Comparison of ENCODE assay signal across 25 mouse cellular contexts in genomic region chr6:71718322-71718721, GRCm38 (mm10). TPM values are rescaled to one million over a fixed set of nuclear protein-coding genes. Genes with fewer than 3 reads are reported as not detected.
A peak's percentile ranks its signal among the peaks of the same experiment; 100 is the strongest.
DNase-seq lines count a peak whose midpoint lies in the region; ATAC-seq lines count a peak whose summit lies in the region.
"Had no signal": no experiment of that assay in that cellular context is flagged by ENCODE, and none has a peak within 500 bp of the region (broad histone marks: within the 10 kb centered on the region; RNA-seq: fewer than 3 reads in every experiment).

No protein-coding gene starts in this region.

- WGBS in forebrain, embryonic 11.5 days = 88% methylated on average over 2 of the region's 2 CpGs
- 91% methylated on average over 2 of the region's 2 CpGs for WGBS in forebrain, embryonic 16.5 days
- WGBS in liver, embryonic 11.5 days = 44% methylated on average over 2 of the region's 2 CpGs

- no peak overlapping the region for H3K27ac ChIP-seq in forebrain, embryonic 11.5 days (ENCODE audit: low read depth, low read length)
- no peak overlapping the region for H3K27ac ChIP-seq in forebrain, embryonic 16.5 days (ENCODE audit: low read length)
- H3K27ac ChIP-seq in liver, embryonic 11.5 days (ENCODE audit: low read depth, low read length) = no peak overlapping the region
- H3K27ac ChIP-seq: forebrain, embryonic 12.5 days; kidney, embryonic 15.5 days; left cerebral cortex, adult 2 months; limb, embryonic 12.5 days; liver, embryonic 14.5 days; lung, embryonic 15.5 days; midbrain, embryonic 13.5 days; stomach, embryonic 15.5 days had no signal

- DNase-seq in forebrain, embryonic 11.5 days (ENCODE audit: low spot score) = peak; percentile 28
- peak; percentile 22 for DNase-seq in thymus, postnatal 25 days
- DNase-seq in thymus, adult 18-20 months = no peak
- no peak for DNase-seq in liver, embryonic 11.5 days (ENCODE audit: low spot score)
- DNase-seq in neural tube, embryonic 10.5 days (ENCODE audit: extremely low spot score, low spot score) = no peak
- no peak for DNase-seq in heart, postnatal 4 days
- DNase-seq: adrenal gland, postnatal 10 days; cerebellum, adult 8-10 months; gastrocnemius, postnatal 14 days; heart, postnatal 14 days; kidney, postnatal 25 days had no signal

- no peak for ATAC-seq in forebrain, embryonic 11.5 days (replicated peaks; ENCODE audit: low FRiP score)
- no peak for ATAC-seq in forebrain, embryonic 16.5 days
- ATAC-seq in liver, embryonic 11.5 days (replicated peaks; ENCODE audit: low FRiP score) = peak; percentile 80
- peak; percentile 69; the same call in 1 of the 2 replicates for ATAC-seq in megakaryocyte-erythroid progenitor cell, adult 5-6 weeks (replicated peaks; ENCODE audit: low FRiP score, low TSS enrichment, poor library complexity, severe bottlenecking)
- ATAC-seq: hindbrain, embryonic 16.5 days; intestine, embryonic 16.5 days; midbrain, embryonic 13.5 days had no signal

- H3K9me3 ChIP-seq in forebrain, embryonic 11.5 days (ENCODE audit: control insufficient read depth, low read length) = no peaks in the 10 kb centered on the region
- H3K9me3 ChIP-seq in forebrain, embryonic 16.5 days (ENCODE audit: control insufficient read depth, low read length) = no peaks in the 10 kb centered on the region
- H3K9me3 ChIP-seq in liver, embryonic 11.5 days (ENCODE audit: control insufficient read depth, low read length) = no peaks in the 10 kb centered on the region
- H3K9me3 ChIP-seq: forebrain, embryonic 12.5 days; kidney, embryonic 15.5 days; limb, embryonic 12.5 days; lung, embryonic 15.5 days; megakaryocyte, embryonic 14.5 days; midbrain, embryonic 13.5 days; stomach, embryonic 15.5 days had no signal

- H3K36me3 ChIP-seq in forebrain, embryonic 11.5 days (ENCODE audit: control insufficient read depth, insufficient read depth, low read length) = no peaks in the 10 kb centered on the region
- H3K36me3 ChIP-seq in forebrain, embryonic 16.5 days (ENCODE audit: control insufficient read depth, insufficient read depth) = no peaks in the 10 kb centered on the region
- no peaks in the 10 kb centered on the region for H3K36me3 ChIP-seq in liver, embryonic 11.5 days (ENCODE audit: control insufficient read depth, insufficient read depth, low read length)
- H3K36me3 ChIP-seq: forebrain, embryonic 12.5 days; kidney, embryonic 15.5 days; limb, embryonic 12.5 days; lung, embryonic 15.5 days; midbrain, embryonic 13.5 days; stomach, embryonic 15.5 days had no signal

- H3K27me3 ChIP-seq in forebrain, embryonic 11.5 days (ENCODE audit: control insufficient read depth, insufficient read depth, low read length) = no peaks in the 10 kb centered on the region
- H3K27me3 ChIP-seq in forebrain, embryonic 16.5 days (replicated peaks; ENCODE audit: control insufficient read depth, insufficient read depth, low read length) = no peaks in the 10 kb centered on the region
- H3K27me3 ChIP-seq in liver, embryonic 11.5 days (replicated peaks; ENCODE audit: control insufficient read depth, insufficient read depth, low read length) = no peaks in the 10 kb centered on the region
- H3K27me3 ChIP-seq: forebrain, embryonic 12.5 days; kidney, embryonic 15.5 days; limb, embryonic 12.5 days; lung, embryonic 15.5 days; midbrain, embryonic 13.5 days; stomach, embryonic 15.5 days had no signal

- H3K4me3 ChIP-seq in forebrain, embryonic 11.5 days (ENCODE audit: low read depth, low read length) = no peak overlapping the region
- H3K4me3 ChIP-seq in forebrain, embryonic 16.5 days (replicated peaks; ENCODE audit: low read length) = no peak overlapping the region
- no peak overlapping the region for H3K4me3 ChIP-seq in liver, embryonic 11.5 days (ENCODE audit: low read depth, low read length)
- H3K4me3 ChIP-seq: erythroblast, embryonic 14.5 days; forebrain, embryonic 12.5 days; kidney, embryonic 15.5 days; left cerebral cortex, adult 2 months; limb, embryonic 12.5 days; lung, embryonic 15.5 days; megakaryocyte, embryonic 14.5 days; midbrain, embryonic 13.5 days; stomach, embryonic 15.5 days had no signal

- H3K9ac ChIP-seq in forebrain, embryonic 11.5 days (ENCODE audit: low read length) = no peak overlapping the region
- H3K9ac ChIP-seq in forebrain, embryonic 16.5 days (replicated peaks; ENCODE audit: low read depth, low read length) = no peak overlapping the region
- no peak overlapping the region for H3K9ac ChIP-seq in liver, embryonic 11.5 days (ENCODE audit: low read depth, low read length)
- H3K9ac ChIP-seq: forebrain, embryonic 12.5 days; kidney, embryonic 15.5 days; limb, embryonic 12.5 days; liver, embryonic 14.5 days; lung, embryonic 15.5 days; midbrain, embryonic 13.5 days; stomach, embryonic 15.5 days had no signal

- H3K4me2 ChIP-seq in forebrain, embryonic 11.5 days (ENCODE audit: low read depth, low read length, severe bottlenecking) = no peak overlapping the region
- H3K4me2 ChIP-seq in forebrain, embryonic 16.5 days (ENCODE audit: low read length) = no peak overlapping the region
- peak overlapping the region; percentile 21; the same call in 1 of the 2 replicates for H3K4me2 ChIP-seq in liver, embryonic 11.5 days
- H3K4me2 ChIP-seq: forebrain, embryonic 12.5 days; kidney, embryonic 15.5 days; limb, embryonic 12.5 days; lung, embryonic 15.5 days; midbrain, embryonic 13.5 days; stomach, embryonic 15.5 days had no signal

- H3K4me1 ChIP-seq in forebrain, embryonic 11.5 days (replicated peaks; ENCODE audit: control insufficient read depth, insufficient read depth, low read length) = no peaks in the 10 kb centered on the region
- H3K4me1 ChIP-seq in forebrain, embryonic 16.5 days (replicated peaks; ENCODE audit: control insufficient read depth, insufficient read depth, low read length) = peaks cover 5% of the 10 kb centered on the region; the same call in 1 of the 2 replicates
- peaks cover 9% of the 10 kb centered on the region for H3K4me1 ChIP-seq in liver, embryonic 11.5 days (replicated peaks; ENCODE audit: control insufficient read depth, insufficient read depth, low read length)
- H3K4me1 ChIP-seq: kidney, embryonic 15.5 days; stomach, embryonic 15.5 days had no signal

RNA-seq across cellular contexts. Expression of gene Reep1, which starts 11.0 kb away (rescaled TPM):
- 44.7 and 47.3 TPM in 2 replicates for polyA plus RNA-seq in forebrain, embryonic 11.5 days (2014; fragmentation: Nextera tagmentation; extraction: Ambion mirVana)
- polyA plus RNA-seq in forebrain, embryonic 16.5 days (2015; fragmentation: Nextera tagmentation; extraction: Ambion mirVana) = 217 and 239 TPM in 2 replicates
- polyA plus RNA-seq in liver, embryonic 11.5 days (2014; fragmentation: Nextera tagmentation; extraction: Ambion mirVana) = 11.1 and 12.2 TPM in 2 replicates
- not detected in 2 replicates for total RNA-seq in megakaryocyte-erythroid progenitor cell, adult 5-6 weeks (2014; fragmentation: Nextera tagmentation)
- total RNA-seq in megakaryocyte-erythroid progenitor cell, adult 5-6 weeks (2017) = 0.34 TPM in 1 of 2 replicates, not detected in the other
- 10 to 100 TPM; 22.4 to 22.9 TPM for total RNA-seq in heart, postnatal 4 days (2021)
- polyA plus RNA-seq: erythroblast, embryonic 14.5 days had no signal

Comparison
In these comparisons a context has a peak if more than half of its experiments do, and no peak if none do; other contexts are left out.
1. DNase-seq: peak in forebrain, embryonic 11.5 days (single experiment) and thymus, postnatal 25 days (single experiment); none in thymus, adult 18-20 months (0 of 2), liver, embryonic 11.5 days (single experiment), neural tube, embryonic 10.5 days (single experiment) and heart, postnatal 4 days (single experiment).
2. ATAC-seq: peak in liver, embryonic 11.5 days (single experiment) and megakaryocyte-erythroid progenitor cell, adult 5-6 weeks (single experiment); none in forebrain, embryonic 11.5 days (single experiment) and forebrain, embryonic 16.5 days (single experiment).